Mouse (Mus musculus) limb, embryonic 14.5 days (tissue): ENCODE measurements around the gene Vmn1r85. TPM values are rescaled to one million over a fixed set of nuclear protein-coding genes. Genes with fewer than 3 reads are reported as not detected.

Experiments
- ATAC-seq: fragments of 200-750 bp; cut with Nextera tagmentation; 2 replicates; pipeline ENCODE4 v1.8.0; 2017; ENCODE audit warnings: low read depth, moderate number of reproducible peaks, moderate TSS enrichment; ENCODE audit not compliant: low FRiP score
- DNase-seq: peaks from one replicate; pipeline ENCODE4 v3.0.0-alpha.2; 2015; ENCODE audit warnings: low spot score
- H3K27ac ChIP-seq: fragments of 300-500 bp; sonication (generic); replicated peaks from 2 replicates; pipeline ENCODE4 v1.5.1; 2014; ENCODE audit warnings: low read depth, mild to moderate bottlenecking, low read length, moderate library complexity, mixed read lengths
- H3K27me3 ChIP-seq: fragments of 300-500 bp; sonication (generic); 2 replicates; pipeline ENCODE4 v1.6.1; 2014; ENCODE audit warnings: low read length, mixed read lengths; ENCODE audit not compliant: control insufficient read depth, insufficient read depth
- H3K36me3 ChIP-seq: fragments of 300-500 bp; sonication (generic); 2 replicates; pipeline ENCODE4 v1.6.1; 2014; ENCODE audit warnings: mild to moderate bottlenecking, low read length, moderate library complexity, mixed read lengths; ENCODE audit not compliant: control insufficient read depth, insufficient read depth
- H3K4me1 ChIP-seq: fragments of 300-500 bp; sonication (generic); 2 replicates; pipeline ENCODE4 v1.6.1; 2014; ENCODE audit warnings: antibody characterized with exemption, low read length, mixed read lengths; ENCODE audit not compliant: control insufficient read depth, insufficient read depth
- H3K4me2 ChIP-seq: fragments of 300-500 bp; sonication (generic); replicated peaks from 2 replicates; pipeline ENCODE4 v1.6.1; 2014; ENCODE audit warnings: low read depth, mild to moderate bottlenecking, low read length, moderate library complexity; ENCODE audit not compliant: severe bottlenecking
- H3K4me3 ChIP-seq: fragments of 300-500 bp; sonication (generic); replicated peaks from 2 replicates; pipeline ENCODE4 v1.5.1; 2014; ENCODE audit warnings: low read length
- H3K9ac ChIP-seq: fragments of 300-500 bp; sonication (generic); 2 replicates; pipeline ENCODE4 v1.6.1; 2014; ENCODE audit warnings: mild to moderate bottlenecking, low read depth, low read length, moderate library complexity; ENCODE audit not compliant: severe bottlenecking
- H3K9me3 ChIP-seq: fragments of 300-500 bp; sonication (generic); 2 replicates; pipeline ENCODE4 v1.6.1; 2016; ENCODE audit warnings: low read length; ENCODE audit not compliant: control insufficient read depth
- POLR2A ChIP-seq: fragments of 200-500 bp; IDR thresholded peaks from 2 replicates; pipeline ENCODE4 v1.8.0; 2012; ENCODE audit warnings: inconsistent platforms, mild to moderate bottlenecking, moderate library complexity, borderline replicate concordance; ENCODE audit not compliant: insufficient read depth, insufficient read length; ENCODE audit errors: extremely low read depth
- WGBS: fragments of 180-500 bp; shearing (Covaris S2); extraction: QIAGEN DNeasy Blood & Tissue Kit; methylation state at CpG from one replicate; pipeline ENCODE4 v1.1.7; 2014; 5-methylcytosine and 5-hydroxymethylcytosine counted together
- polyA plus RNA-seq, 2 experiments: library from polyadenylated mRNA; depleted of rRNA in 1 of 2; stranded (reverse) in 1 of 2; unstranded in 1 of 2; fragments of >200 nt; fragmentation: Nextera tagmentation in 1 of 2; extraction: Ambion mirVana in 1 of 2; gene quantifications; 2 replicates each; pipeline versions ENCODE4 v1.2.1 to v1.2.3; 2012 to 2014

The Vmn1r85 gene
- polyA plus RNA-seq, 2 experiments: not detected

- Histone ChIP-seq H3K9me3 (no peaks in the 10 kb centered on the region), H3K9ac (peak overlapping the region; percentile 69), H3K4me3 (peak overlapping the region; percentile 45), H3K27me3 (peaks cover 31% of the 10 kb centered on the region), H3K27ac (no peak overlapping the region), H3K4me2 (peak overlapping the region; percentile 95), H3K4me1 (peaks cover 15% of the 10 kb centered on the region), H3K36me3 (no peaks in the 10 kb centered on the region)
- WGBS: 5% methylated on average over 86 of the region's 88 CpGs
- TF ChIP-seq POLR2A: no peak
- peak; percentile 21 for ATAC-seq
- DNase-seq: no peak
These were observed 51.3 kb downstream of the Vmn1r85 start for GRCm38 (mm10) chr7:13043445-13044253.

GRCm38 (mm10) chr7:13043120-13043444, 51.9 kb downstream of the Vmn1r85 start:
- peak overlapping the region; percentile 69; the same call in 1 of the 2 replicates for H3K9ac ChIP-seq

GRCm38 (mm10) chr7:13042511-13042910, 52.5 kb downstream of the Vmn1r85 start:
- Histone ChIP-seq H3K4me2 (no peak overlapping the region), H3K9ac (no peak overlapping the region), H3K4me3 (no peak overlapping the region), H3K36me3 (no peaks in the 10 kb centered on the region), H3K27me3 (peaks cover 31% of the 10 kb centered on the region), H3K4me1 (peaks cover 15% of the 10 kb centered on the region), H3K27ac (no peak overlapping the region), H3K9me3 (no peaks in the 10 kb centered on the region)
- DNase-seq (no peak), ATAC-seq (no peak)
- WGBS: 84% methylated on average over 6 of the region's 6 CpGs
- TF ChIP-seq POLR2A: no peak

More at GRCm38 (mm10) chr7:13043120-13043444, 51.9 kb downstream of the Vmn1r85 start:
- Histone ChIP-seq H3K27me3 (peaks cover 31% of the 10 kb centered on the region), H3K27ac (no peak overlapping the region), H3K36me3 (no peaks in the 10 kb centered on the region), H3K4me2 (peak overlapping the region; percentile 95), H3K4me3 (peak overlapping the region; percentile 45), H3K4me1 (peaks cover 15% of the 10 kb centered on the region), H3K9me3 (no peaks in the 10 kb centered on the region)
- ATAC-seq (no peak), DNase-seq (no peak)
- TF ChIP-seq POLR2A: no peak
- 45% methylated on average over 16 of the region's 16 CpGs for WGBS

GRCm38 (mm10) chr7:13041256-13041655, 53.7 kb downstream of the Vmn1r85 start:
- DNase-seq (no peak), ATAC-seq (no peak)
- TF ChIP-seq POLR2A: no peak
- no peak overlapping the region for H3K4me3 ChIP-seq
- H3K9me3 ChIP-seq: no peaks in the 10 kb centered on the region
- no peak overlapping the region for H3K9ac ChIP-seq
- H3K27ac ChIP-seq: no peak overlapping the region
- peaks cover 4% of the 10 kb centered on the region for H3K36me3 ChIP-seq
- WGBS: 75% methylated on average over 1 of the region's 1 CpGs
- H3K4me2 ChIP-seq: no peak overlapping the region
- H3K27me3 ChIP-seq: peaks cover 31% of the 10 kb centered on the region
- H3K4me1 ChIP-seq: peaks cover 23% of the 10 kb centered on the region

- Histone ChIP-seq H3K36me3 (peaks cover 20% of the 10 kb centered on the region), H3K27me3 (peaks cover 21% of the 10 kb centered on the region), H3K4me2 (peak overlapping the region; percentile 79; the same call in 1 of the 2 replicates), H3K4me1 (peaks cover 24% of the 10 kb centered on the region), H3K9ac (peak overlapping the region; percentile 82), H3K27ac (no peak overlapping the region), H3K4me3 (0 out of 2 replicates have a peak overlapping the region, but pooled peaks have one; percentile 59), H3K9me3 (no peaks in the 10 kb centered on the region)
- no peak for TF ChIP-seq POLR2A
- 88% methylated on average over 1 of the region's 1 CpGs for WGBS
- ATAC-seq (no peak), DNase-seq (no peak)
These were observed 55.8 kb downstream of the Vmn1r85 start for GRCm38 (mm10) chr7:13039181-13039580.
